Mouse (Mus musculus) lung, postnatal 0 days (tissue): ENCODE measurements around the gene Igsf21.

Experiments used
- CTCF ChIP-seq: IDR thresholded peaks from 2 replicates; pipeline ENCODE4 v1.5.1; 2016; ENCODE audit warnings: antibody characterized with exemption, mild to moderate bottlenecking
- EP300 ChIP-seq: IDR thresholded peaks from 2 replicates; pipeline ENCODE4 v1.6.1; 2016; ENCODE audit warnings: antibody characterized with exemption, mild to moderate bottlenecking, control low read depth

- TF ChIP-seq CTCF: no peak
- no peak for TF ChIP-seq EP300
Observed at GRCm38 (mm10) chr4:140244835-140245234, 1.7 kb downstream of the Igsf21 start.
